Mouse (Mus musculus) ES-Bruce4 (cell line): Measurements from ENCODE around the gene Foxc1.

Source experiments
- CTCF ChIP-seq: IDR thresholded peaks from one replicate; pipeline ENCODE4 v1.8.1; 2011; ENCODE audit warnings: low read depth, low read length
- EP300 ChIP-seq: IDR thresholded peaks from 2 replicates; pipeline ENCODE4 v1.6.1; 2011; ENCODE audit warnings: low read depth, low read length; ENCODE audit not compliant: insufficient read depth
- POLR2A ChIP-seq: IDR thresholded peaks from one replicate; pipeline ENCODE4 v1.8.1; 2011; ENCODE audit warnings: low read length; ENCODE audit not compliant: insufficient read depth

- TF ChIP-seq CTCF (no peak), EP300 (no peak), POLR2A (no peak)
Measured at GRCm38 (mm10) chr13:31793163-31793562, 13.3 kb upstream of the Foxc1 start.
